Mouse (Mus musculus) heart, embryonic 11.5 days (tissue): ENCODE measurements at regions not wholly inside any gene's neighbourhood (a gene's known extent, or its start where the extent isn't known, plus 50 kb on each side); places are given as distances from the start of the nearest gene placed in this dataset.

ENCODE experiments used
- ATAC-seq: fragments of 200-750 bp; cut with Nextera tagmentation; replicated peaks from 2 replicates; pipeline ENCODE4 v1.8.0; 2017; ENCODE audit warnings: moderate library complexity; ENCODE audit not compliant: insufficient number of reproducible peaks, low FRiP score, low TSS enrichment
- H3K27ac ChIP-seq: fragments of 300-500 bp; sonication (generic); 2 replicates; pipeline ENCODE4 v1.5.1; 2014; ENCODE audit warnings: mild to moderate bottlenecking, low read depth, low read length
- H3K27me3 ChIP-seq: fragments of 300-500 bp; sonication (generic); 2 replicates; pipeline ENCODE4 v1.6.1; 2014; ENCODE audit warnings: mild to moderate bottlenecking, low read length, mixed read lengths; ENCODE audit not compliant: control insufficient read depth, insufficient read depth
- H3K36me3 ChIP-seq: fragments of 300-500 bp; sonication (generic); 2 replicates; pipeline ENCODE4 v1.6.1; 2014; ENCODE audit warnings: mild to moderate bottlenecking, low read length, moderate library complexity, mixed read lengths; ENCODE audit not compliant: control insufficient read depth, insufficient read depth
- H3K4me1 ChIP-seq: fragments of 300-500 bp; sonication (generic); 2 replicates; pipeline ENCODE4 v1.6.1; 2014; ENCODE audit warnings: low read length; ENCODE audit not compliant: control insufficient read depth, insufficient read depth
- H3K4me2 ChIP-seq: fragments of 300-500 bp; sonication (generic); 2 replicates; pipeline ENCODE4 v1.6.1; 2014; ENCODE audit warnings: mild to moderate bottlenecking, moderate library complexity
- H3K4me3 ChIP-seq: fragments of 300-500 bp; sonication (generic); 2 replicates; pipeline ENCODE4 v1.5.1; 2014; ENCODE audit warnings: low read depth, low read length
- H3K9ac ChIP-seq: fragments of 300-500 bp; sonication (generic); 2 replicates; pipeline ENCODE4 v1.6.1; 2014; ENCODE audit warnings: mild to moderate bottlenecking, low read depth, low read length, moderate library complexity
- H3K9me3 ChIP-seq: fragments of 300-500 bp; sonication (generic); replicated peaks from 2 replicates; pipeline ENCODE4 v1.6.1; 2016; ENCODE audit warnings: low read length; ENCODE audit not compliant: control insufficient read depth
- WGBS: fragments of 180-500 bp; shearing (Covaris S2); extraction: QIAGEN DNeasy Blood & Tissue Kit; methylation state at CpG from one replicate; pipeline ENCODE4 v1.1.7; 2014; ENCODE audit not compliant: insufficient replicate concordance; 5-methylcytosine and 5-hydroxymethylcytosine counted together

- no peak for ATAC-seq
- Histone ChIP-seq H3K36me3 (no peaks in the 10 kb centered on the region), H3K4me2 (peak overlapping the region; percentile 56), H3K4me3 (no peak overlapping the region), H3K27ac (no peak overlapping the region), H3K4me1 (peaks cover 3% of the 10 kb centered on the region), H3K27me3 (no peaks in the 10 kb centered on the region), H3K9me3 (no peaks in the 10 kb centered on the region), H3K9ac (peak overlapping the region; percentile 34; the same call in 1 of the 2 replicates)
- 33% methylated on average over 8 of the region's 8 CpGs for WGBS
These were observed 66.0 kb upstream of the Arhgap21 start for GRCm38 (mm10) chr2:21034651-21035050.

GRCm38 (mm10) chr2:21030650-21031049 is 62.0 kb upstream of the Arhgap21 start:
- Histone ChIP-seq H3K4me1 (peaks cover 3% of the 10 kb centered on the region), H3K9me3 (no peaks in the 10 kb centered on the region), H3K27ac (no peak overlapping the region), H3K36me3 (no peaks in the 10 kb centered on the region), H3K4me3 (no peak overlapping the region), H3K9ac (no peak overlapping the region), H3K27me3 (no peaks in the 10 kb centered on the region), H3K4me2 (no peak overlapping the region)
- ATAC-seq: no peak
- 45% methylated on average over 4 of the region's 4 CpGs for WGBS

GRCm38 (mm10) chr2:21029391-21030010 is 60.8 kb upstream of the Arhgap21 start:
- H3K27me3 ChIP-seq: no peaks in the 10 kb centered on the region
- ATAC-seq: no peak

DNA sequence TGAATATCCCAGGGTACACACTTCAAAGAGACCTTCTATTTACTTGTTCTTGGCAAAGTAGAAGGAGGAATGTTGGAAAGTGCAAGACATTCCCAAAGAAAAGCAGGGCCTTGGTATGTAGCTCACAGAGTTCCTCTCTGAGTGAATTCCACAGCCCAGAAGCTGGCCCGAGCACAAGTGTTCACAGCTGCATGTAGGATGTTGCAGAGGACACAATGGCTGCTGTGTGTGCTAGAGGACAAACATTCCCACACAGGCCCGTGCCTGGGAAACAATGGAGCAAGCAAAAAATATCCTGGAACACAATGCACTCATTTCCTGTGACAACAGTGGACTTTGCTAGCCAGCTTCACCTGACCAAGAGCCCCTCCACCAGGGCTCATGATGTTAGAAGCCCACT is 59.9 kb upstream of the Arhgap21 start:
- Histone ChIP-seq H3K9ac (no peak overlapping the region), H3K4me1 (no peaks in the 10 kb centered on the region), H3K27ac (no peak overlapping the region), H3K4me2 (no peak overlapping the region), H3K9me3 (no peaks in the 10 kb centered on the region), H3K36me3 (no peaks in the 10 kb centered on the region), H3K27me3 (no peaks in the 10 kb centered on the region), H3K4me3 (no peak overlapping the region)
- 32% methylated on average over 2 of the region's 2 CpGs for WGBS
- no peak for ATAC-seq

More at GRCm38 (mm10) chr2:21029391-21030010, 60.8 kb upstream of the Arhgap21 start:
- H3K4me2 ChIP-seq: no peak overlapping the region
- 77% methylated on average over 5 of the region's 5 CpGs for WGBS
- H3K9me3 ChIP-seq: no peaks in the 10 kb centered on the region
- H3K4me1 ChIP-seq: peaks cover 2% of the 10 kb centered on the region
- no peak overlapping the region for H3K4me3 ChIP-seq
- no peak overlapping the region for H3K27ac ChIP-seq
- H3K36me3 ChIP-seq: no peaks in the 10 kb centered on the region
- no peak overlapping the region for H3K9ac ChIP-seq

DNA sequence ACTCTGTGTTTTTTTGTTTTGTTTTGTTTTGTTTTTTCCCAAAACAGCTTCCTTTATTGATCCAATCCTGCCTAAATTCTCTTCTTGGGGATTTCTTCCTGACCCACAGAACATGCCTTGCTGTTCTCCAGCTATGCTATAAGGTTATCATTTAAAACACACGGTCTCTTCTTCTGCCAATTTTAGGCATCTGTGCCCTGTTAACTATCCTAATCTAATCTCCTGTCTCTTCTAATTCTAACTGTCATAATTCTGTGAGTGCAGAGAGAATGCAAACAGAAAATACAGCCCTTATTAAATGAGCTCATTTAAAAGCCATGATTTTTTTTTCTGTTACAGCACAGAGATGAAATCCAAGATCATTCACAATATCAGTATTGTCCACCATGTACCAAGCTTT is 49.9 kb upstream of the Arhgap21 start:
- Histone ChIP-seq H3K36me3 (no peaks in the 10 kb centered on the region), H3K4me1 (no peaks in the 10 kb centered on the region), H3K9me3 (no peaks in the 10 kb centered on the region), H3K27ac (no peak overlapping the region), H3K27me3 (no peaks in the 10 kb centered on the region), H3K9ac (no peak overlapping the region), H3K4me3 (no peak overlapping the region), H3K4me2 (no peak overlapping the region)
- ATAC-seq: no peak
- WGBS: 64% methylated on average over 1 of the region's 1 CpGs
